Mouse (Mus musculus) adrenal gland, postnatal 4 days (tissue): ENCODE measurements around the gene Zxdc. TPM values are rescaled to one million over a fixed set of nuclear protein-coding genes. Genes with fewer than 3 reads are reported as not detected.
A peak's percentile ranks its signal among the peaks of the same experiment; 100 is the strongest.

ENCODE experiments used
- DNase-seq, 2 experiments: peaks; one replicate each; pipeline ENCODE4 v3.0.0; 2021 to 2022; ENCODE audit warnings: low spot score in 2 of 2, mixed read lengths in 2 of 2
- long read RNA-seq, 2 experiments: library from polyadenylated mRNA; stranded (forward); transcript quantifications; one replicate each; pipeline ENCODE4 v2.0.0; 2021
- total RNA-seq, 2 experiments: library from RNA; stranded (reverse); gene quantifications; 2 replicates each; pipeline ENCODE4 v1.2.3; 2021

Zxdc gene
- total RNA-seq = 10 to 100 TPM; 26.6 to 29.4 TPM
- long read RNA-seq, experiment 1, full-length matches to known transcripts = 15 of 19 reads
- long read RNA-seq, experiment 1, partial matches to known transcripts = 0 of 19 reads
- long read RNA-seq, experiment 1, other reads (novel, unspliced or antisense) = 4 of 19 reads
- long read RNA-seq, experiment 2, full-length matches to known transcripts = 24 of 36 reads
- long read RNA-seq, experiment 2, partial matches to known transcripts = 10 of 36 reads
- long read RNA-seq, experiment 2, other reads (novel, unspliced or antisense) = 2 of 36 reads

GRCm38 (mm10) chr6:90368976-90369724 is at the start of gene Zxdc:
Gene Zxdc, plus strand, starts transcription at chr6:90369492.
- DNase-seq = peak; percentile 98 to 99

- no peak for DNase-seq
Observed at GRCm38 (mm10) chr6:90320429-90320828, 48.9 kb upstream of the Zxdc start.

- DNase-seq = no peak
Observed at GRCm38 (mm10) chr6:90321811-90322210, 47.5 kb upstream of the Zxdc start.

DNA sequence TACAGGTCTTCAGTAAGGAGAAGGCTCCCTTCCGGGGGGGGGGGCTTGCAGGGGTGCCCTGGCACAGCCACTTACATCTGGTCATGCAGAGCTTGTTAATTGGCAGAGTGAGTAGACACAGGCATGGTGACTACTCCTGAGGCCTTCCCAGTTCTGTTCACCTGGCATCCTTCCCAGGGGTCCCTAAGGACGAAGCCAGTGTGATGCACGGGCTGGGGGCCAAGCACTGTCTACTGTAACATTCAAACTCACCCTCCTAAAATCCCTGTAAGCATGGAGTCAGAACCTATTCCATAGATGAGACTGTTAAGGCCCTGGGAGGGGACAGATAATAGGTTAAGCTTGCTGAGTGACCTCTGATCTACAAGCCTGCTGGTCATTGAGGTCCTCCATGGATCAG is 45.3 kb upstream of the Zxdc start:
- no peak for DNase-seq

GRCm38 (mm10) chr6:90324463-90324862 is 44.8 kb upstream of the Zxdc start:
- no peak for DNase-seq

DNA sequence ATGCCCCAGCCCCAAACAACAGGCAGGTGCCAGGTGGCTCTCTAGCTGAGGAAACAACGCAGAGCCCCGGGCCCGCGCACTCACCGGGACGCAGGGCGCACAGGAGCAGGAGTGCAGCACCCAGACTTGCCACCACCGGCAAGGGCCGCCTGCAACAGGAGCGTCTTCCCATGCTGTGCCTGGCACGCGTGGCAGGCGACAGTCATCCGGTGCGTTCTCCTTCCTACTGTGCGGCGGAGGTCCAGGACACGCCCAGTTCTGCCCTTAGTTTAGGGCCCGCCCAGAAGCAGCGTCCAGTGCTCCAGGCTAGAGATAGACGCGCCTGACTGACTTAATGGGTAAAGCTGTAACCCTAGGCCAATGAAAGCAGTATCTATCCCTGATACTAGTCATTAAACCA is 44.3 kb upstream of the Zxdc start, which contains the start of gene Chst13:
TSS of gene Chst13 (minus strand) at position 195 of the 400 bp plus-strand sequence.
- DNase-seq = no peak

- DNase-seq = no peak
Observed at GRCm38 (mm10) chr6:90327670-90328069, 41.6 kb upstream of the Zxdc start.

- no peak for DNase-seq
Observed at GRCm38 (mm10) chr6:90329953-90330352, 39.3 kb upstream of the Zxdc start.

GRCm38 (mm10) chr6:90332561-90333425 is 36.5 kb upstream of the Zxdc start, which contains the start of gene Uroc1:
Gene Uroc1, plus strand, starts transcription at chr6:90333284.
- DNase-seq = no peak

GRCm38 (mm10) chr6:90334244-90334643 is 35.0 kb upstream of the Zxdc start:
- DNase-seq = no peak

DNA sequence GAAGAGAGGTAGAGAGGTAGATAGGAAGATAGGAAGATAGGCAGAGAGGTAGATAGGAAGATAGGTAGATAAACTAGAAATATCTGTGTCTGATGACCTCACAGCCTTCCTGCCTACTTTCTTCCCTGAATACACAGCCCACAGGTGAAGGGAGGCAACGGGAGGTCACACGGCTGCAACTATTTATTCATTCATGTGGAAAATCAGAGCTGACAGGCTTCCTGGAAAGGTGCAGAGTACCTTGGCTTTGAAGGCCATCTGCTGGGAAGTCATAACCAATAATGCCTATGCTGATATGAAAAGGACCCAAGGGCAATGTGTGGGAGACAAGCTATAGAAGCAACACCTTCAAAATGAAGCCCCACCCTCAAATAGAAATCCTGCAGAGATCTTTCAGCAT is 26.9 kb upstream of the Zxdc start:
- no peak for DNase-seq

DNA sequence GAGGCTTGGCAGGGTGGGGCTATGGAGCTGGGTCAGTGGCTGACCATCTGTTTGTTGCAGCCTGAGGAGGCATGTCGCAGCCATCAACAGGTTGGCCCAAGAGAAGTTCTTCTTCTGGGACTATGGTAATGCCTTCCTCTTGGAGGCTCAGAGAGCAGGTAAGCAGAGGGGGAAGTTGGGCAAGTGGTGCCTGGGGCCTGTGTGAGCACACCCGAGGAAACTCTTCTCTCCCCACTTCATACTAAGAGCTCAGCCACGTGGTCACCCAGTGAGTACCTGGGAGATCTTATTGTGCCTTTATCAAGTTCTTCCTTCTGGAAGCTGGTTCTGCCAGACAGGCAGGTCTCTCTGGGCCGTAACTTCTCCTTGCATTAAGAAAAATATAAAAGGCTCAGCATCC is 22.1 kb upstream of the Zxdc start:
- no peak for DNase-seq

DNA sequence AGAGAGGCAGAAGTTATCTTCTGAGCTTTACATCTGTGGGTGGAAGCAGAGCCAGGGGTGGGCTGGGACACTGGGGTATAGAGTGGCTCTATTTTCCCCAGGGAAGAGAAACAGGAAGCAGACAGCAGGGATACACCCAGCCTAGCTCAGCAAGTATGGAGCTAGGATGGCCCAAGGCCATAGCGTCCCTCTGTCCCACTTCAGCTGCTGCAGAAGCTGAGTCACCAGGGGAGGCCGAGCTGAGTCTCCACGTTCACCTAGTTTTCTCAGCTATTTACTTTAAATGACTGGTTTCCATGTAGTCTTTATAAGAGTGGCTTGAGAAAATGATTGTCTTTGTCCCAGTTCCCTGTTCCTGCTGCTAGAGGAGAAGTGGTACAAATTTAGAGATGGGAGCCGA is 20.8 kb upstream of the Zxdc start:
- no peak for DNase-seq

GRCm38 (mm10) chr6:90350011-90350410 is 19.3 kb upstream of the Zxdc start:
- DNase-seq = no peak

- DNase-seq = no peak
Observed at GRCm38 (mm10) chr6:90358142-90358541, 11.2 kb upstream of the Zxdc start.

DNA sequence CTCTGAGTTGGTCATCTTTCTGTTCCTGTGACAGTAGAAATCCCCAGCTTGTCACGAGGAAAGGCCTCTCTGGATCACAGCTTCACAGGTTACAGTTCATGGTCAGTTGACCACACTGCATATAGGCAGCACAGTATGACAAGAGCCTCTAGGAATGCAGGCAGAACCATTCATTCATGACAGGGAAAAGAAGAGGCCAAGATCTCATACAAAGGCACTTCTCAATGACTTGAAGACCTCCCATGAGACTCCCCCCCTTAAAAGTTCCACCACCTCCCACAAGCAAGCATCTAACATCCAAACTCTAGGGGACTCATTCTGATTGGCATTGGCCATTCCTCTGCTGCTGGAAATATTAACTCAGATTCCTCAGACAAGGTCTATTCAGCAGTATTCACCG is 9.8 kb upstream of the Zxdc start:
- DNase-seq = no peak

GRCm38 (mm10) chr6:90360024-90360781 is 9.1 kb upstream of the Zxdc start:
- no peak for DNase-seq

DNA sequence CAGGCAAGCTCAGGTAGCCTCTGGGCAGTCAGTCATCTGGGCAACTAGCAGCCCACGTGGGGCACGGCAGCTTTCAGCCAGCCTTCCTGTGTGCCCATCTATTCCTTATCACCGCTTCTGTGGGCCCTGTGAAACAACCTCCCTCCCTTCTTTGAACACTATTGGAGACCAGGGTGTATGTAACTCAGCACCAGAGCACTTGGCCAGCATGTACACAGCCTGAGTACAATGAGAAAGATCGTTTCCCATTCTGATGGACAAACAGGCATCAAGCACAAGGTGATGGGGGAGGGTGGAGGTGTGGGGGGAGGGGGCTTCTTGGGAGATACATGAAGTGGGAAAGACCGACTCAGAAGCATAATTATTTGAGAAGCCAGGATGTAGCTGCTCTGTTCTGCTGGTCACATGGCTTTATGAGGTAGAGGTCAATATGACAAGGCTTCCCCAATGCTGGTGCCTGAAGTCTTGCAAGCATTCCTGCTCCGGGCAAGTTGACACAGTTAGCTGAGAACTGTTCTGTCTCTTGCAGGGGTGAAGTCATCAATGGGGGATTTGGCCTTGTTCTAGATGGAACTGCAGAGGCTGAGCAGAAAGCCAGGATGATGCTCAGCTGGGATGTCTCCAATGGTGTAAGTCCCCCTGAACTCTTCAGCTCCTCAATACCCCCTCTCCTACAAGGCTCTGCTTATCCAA is 8.2 kb upstream of the Zxdc start:
- DNase-seq = no peak

DNA sequence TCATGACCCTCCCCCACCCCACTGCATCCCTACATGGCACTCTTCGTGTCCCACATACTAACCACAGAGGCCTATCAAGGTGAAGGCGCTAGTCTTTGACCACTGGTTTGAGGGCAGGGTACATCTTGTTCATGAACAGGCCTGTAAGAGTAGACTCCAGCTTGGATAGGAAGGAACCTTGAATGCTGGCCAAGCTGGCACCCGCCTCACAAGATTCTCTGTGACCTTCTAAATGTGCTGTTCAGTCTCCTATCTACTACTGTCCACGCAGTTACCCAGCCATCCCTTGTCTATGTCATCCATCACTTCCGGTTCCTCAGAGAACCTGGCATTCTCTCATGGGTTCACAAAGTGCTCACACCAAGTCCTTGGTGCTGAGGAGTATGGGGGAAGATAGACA is 6.0 kb upstream of the Zxdc start:
- peak in 1 of 2 experiments; percentile 19 for DNase-seq
